ENCODE assay signal across 8 mouse cellular contexts in the genomic region with DNA sequence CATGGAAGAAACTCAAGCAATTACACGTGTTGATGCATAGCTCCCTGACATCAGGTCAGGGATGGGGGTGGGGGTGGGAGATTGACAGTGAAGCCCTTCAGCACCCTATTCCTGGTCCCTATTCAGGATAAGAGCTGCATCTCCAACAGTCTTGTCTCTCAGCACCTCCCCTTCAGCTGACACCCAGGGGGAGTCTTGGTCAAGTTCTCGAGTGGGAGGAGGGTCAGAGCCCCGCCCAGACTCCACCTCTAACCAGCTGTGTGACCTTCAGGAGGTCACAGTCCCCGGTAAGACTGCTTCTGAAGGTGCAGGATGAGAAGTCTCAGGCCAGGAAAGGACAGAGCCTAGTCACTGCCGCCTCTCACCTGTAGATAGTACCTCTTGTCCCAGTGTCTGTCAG. TPM values are rescaled to one million over a fixed set of nuclear protein-coding genes. Genes with fewer than 3 reads are reported as not detected.
DNase-seq lines count a peak whose midpoint lies in the region; ATAC-seq and TF ChIP-seq lines count a peak whose summit lies in the region.

No protein-coding gene starts in this region.

- H3K4me3 ChIP-seq in heart, embryonic 11.5 days (ENCODE audit: low read depth, low read length) = peak overlapping the region; percentile 93
- peak overlapping the region; percentile 63 for H3K4me3 ChIP-seq in kidney, embryonic 16.5 days (ENCODE audit: low read length)
- H3K4me3 ChIP-seq in myocyte = peak overlapping the region; percentile 76

- DNase-seq in spleen, postnatal 36 days (ENCODE audit: low spot score in 2 of 2) = peak; percentile 26 to 42
- no peak for DNase-seq in spleen, postnatal 4 days (ENCODE audit: low spot score in 2 of 2)
- DNase-seq in adrenal gland, postnatal 25 days = no peak
- no peak for DNase-seq in urinary bladder, postnatal 36 days (ENCODE audit: low spot score in 2 of 2)

- no peaks in the 10 kb centered on the region for H3K9me3 ChIP-seq in heart, embryonic 11.5 days (replicated peaks; ENCODE audit: control insufficient read depth, low read length)
- no peaks in the 10 kb centered on the region for H3K9me3 ChIP-seq in kidney, embryonic 16.5 days (ENCODE audit: low read length)

- peak overlapping the region; percentile 97 for H3K27ac ChIP-seq in heart, embryonic 11.5 days (ENCODE audit: low read depth, low read length)
- peak overlapping the region; percentile 85 for H3K27ac ChIP-seq in kidney, embryonic 16.5 days (ENCODE audit: low read length)

- peaks cover 49% of the 10 kb centered on the region for H3K4me1 ChIP-seq in heart, embryonic 11.5 days (ENCODE audit: control insufficient read depth, insufficient read depth, low read length)
- peaks cover 45% of the 10 kb centered on the region for H3K4me1 ChIP-seq in kidney, embryonic 16.5 days (ENCODE audit: insufficient read depth, low read length)

- no peaks in the 10 kb centered on the region for H3K27me3 ChIP-seq in heart, embryonic 11.5 days (ENCODE audit: control insufficient read depth, insufficient read depth, low read length)
- no peaks in the 10 kb centered on the region for H3K27me3 ChIP-seq in kidney, embryonic 16.5 days (ENCODE audit: insufficient read depth, low read length)
- no peaks in the 10 kb centered on the region for H3K27me3 ChIP-seq in myocyte (ENCODE audit: control insufficient read depth, insufficient read depth, insufficient read length)

- peaks cover 43% of the 10 kb centered on the region for H3K79me2 ChIP-seq in myocyte (ENCODE audit: control insufficient read depth, insufficient read depth)

- WGBS in heart, embryonic 11.5 days (ENCODE audit: insufficient replicate concordance) = 13% methylated on average over 5 of the region's 5 CpGs
- 22% methylated on average over 5 of the region's 5 CpGs for WGBS in kidney, embryonic 16.5 days

- peak overlapping the region; percentile 94 for H3K9ac ChIP-seq in heart, embryonic 11.5 days (ENCODE audit: low read depth, low read length)
- peak overlapping the region; percentile 64; the same call in 1 of the 2 replicates for H3K9ac ChIP-seq in kidney, embryonic 16.5 days (replicated peaks; ENCODE audit: low read length)

- peak overlapping the region; percentile 90 for H3K4me2 ChIP-seq in heart, embryonic 11.5 days
- peak overlapping the region; percentile 92 for H3K4me2 ChIP-seq in kidney, embryonic 16.5 days (replicated peaks; ENCODE audit: low read depth, low read length)
- H3K4me2 ChIP-seq in myocyte (ENCODE audit: low read depth) = peak overlapping the region; percentile 93

- peak; percentile 2 for TF ChIP-seq POLR2A in myocyte (IDR thresholded peaks at IDR 0.05; ENCODE audit: insufficient read length, low read depth)

- ATAC-seq in heart, embryonic 11.5 days (replicated peaks; ENCODE audit: insufficient number of reproducible peaks, low FRiP score, low TSS enrichment) = no peak
- no peak for ATAC-seq in kidney, embryonic 16.5 days (ENCODE audit: low FRiP score, low TSS enrichment)
- ATAC-seq in activated CD4-positive, CD25-positive, alpha-beta regulatory T cell, adult 4 months = no peak

- H3K36me3 ChIP-seq in heart, embryonic 11.5 days (ENCODE audit: control insufficient read depth, insufficient read depth, low read length) = no peaks in the 10 kb centered on the region
- H3K36me3 ChIP-seq in kidney, embryonic 16.5 days (ENCODE audit: insufficient read depth, low read length) = no peaks in the 10 kb centered on the region
- H3K36me3 ChIP-seq in myocyte (ENCODE audit: control insufficient read depth, insufficient read depth) = no peaks in the 10 kb centered on the region

- no peak overlapping the region for H3ac ChIP-seq in myocyte (ENCODE audit: control insufficient read depth, insufficient read length)

TF ChIP-seq in myocyte, 11 proteins besides CTCF, POLR2A, EP300 and RAD21:
- TF ChIP-seq POLR2AphosphoS2 (IDR thresholded peaks at IDR 0.05; ENCODE audit: insufficient read length, low read depth) = no peak
- no peak for TF ChIP-seq E2F4 (IDR thresholded peaks at IDR 0.05; ENCODE audit: insufficient read depth)
- TF ChIP-seq MYOG (IDR thresholded peaks at IDR 0.05; ENCODE audit: control insufficient read depth in 1 of 3, insufficient read depth in 1 of 3, insufficient read length in 2 of 3, low read depth in 2 of 3) = no peak
- no peak for TF ChIP-seq REST (IDR thresholded peaks at IDR 0.05; ENCODE audit: insufficient read depth, insufficient read length)
- TF ChIP-seq TCF3 (IDR thresholded peaks at IDR 0.05; ENCODE audit: insufficient read length, low read depth) = no peak
- TF ChIP-seq CEBPB (IDR thresholded peaks at IDR 0.05; ENCODE audit: insufficient read depth, poor library complexity, severe bottlenecking) = no peak
- TF ChIP-seq MYOD1 (IDR thresholded peaks at IDR 0.05; ENCODE audit: control insufficient read depth in 1 of 3, insufficient read length in 2 of 3, low read depth in 2 of 3) = peak in 1 of 3 experiments; percentile 26
TF ChIP-seq in myocyte: peak in this region for 1.

RNA-seq across cellular contexts. Expression of gene Hk1, which starts 41.1 kb away (rescaled TPM):
- polyA plus RNA-seq in heart, embryonic 11.5 days (2014; fragmentation: Nextera tagmentation; extraction: Ambion mirVana) = 97.0 and 157 TPM in 2 replicates
- 67.5 and 68.2 TPM in 2 replicates for polyA plus RNA-seq in kidney, embryonic 16.5 days (2015; fragmentation: Nextera tagmentation; extraction: Ambion mirVana)
- polyA plus RNA-seq in myocyte (2012; fragmentation: generic; extraction: Trizol) = 103 TPM
- total RNA-seq in adrenal gland, postnatal 25 days (2021) = 20.7 and 27.9 TPM in 2 replicates
- polyA plus RNA-seq in activated CD4-positive, CD25-positive, alpha-beta regulatory T cell, adult 4 months (2017; shearing (Covaris generic)) = 10 to 100 TPM; 52.7 to 92.5 TPM

Comparison
In these comparisons a context has a peak if more than half of its experiments do, and no peak if none do; other contexts are left out.
1. DNase-seq: peak in spleen, postnatal 36 days (2 of 2); none in spleen, postnatal 4 days (0 of 2), adrenal gland, postnatal 25 days (single experiment) and urinary bladder, postnatal 36 days (0 of 2).
2. Peak in every context shown above with its lines, with median percentiles within 50 percentile points of each other: H3K4me2 ChIP-seq and H3K4me3 ChIP-seq.